Comparison of ENCODE assay signal across 11 mouse cellular contexts in the genomic region with DNA sequence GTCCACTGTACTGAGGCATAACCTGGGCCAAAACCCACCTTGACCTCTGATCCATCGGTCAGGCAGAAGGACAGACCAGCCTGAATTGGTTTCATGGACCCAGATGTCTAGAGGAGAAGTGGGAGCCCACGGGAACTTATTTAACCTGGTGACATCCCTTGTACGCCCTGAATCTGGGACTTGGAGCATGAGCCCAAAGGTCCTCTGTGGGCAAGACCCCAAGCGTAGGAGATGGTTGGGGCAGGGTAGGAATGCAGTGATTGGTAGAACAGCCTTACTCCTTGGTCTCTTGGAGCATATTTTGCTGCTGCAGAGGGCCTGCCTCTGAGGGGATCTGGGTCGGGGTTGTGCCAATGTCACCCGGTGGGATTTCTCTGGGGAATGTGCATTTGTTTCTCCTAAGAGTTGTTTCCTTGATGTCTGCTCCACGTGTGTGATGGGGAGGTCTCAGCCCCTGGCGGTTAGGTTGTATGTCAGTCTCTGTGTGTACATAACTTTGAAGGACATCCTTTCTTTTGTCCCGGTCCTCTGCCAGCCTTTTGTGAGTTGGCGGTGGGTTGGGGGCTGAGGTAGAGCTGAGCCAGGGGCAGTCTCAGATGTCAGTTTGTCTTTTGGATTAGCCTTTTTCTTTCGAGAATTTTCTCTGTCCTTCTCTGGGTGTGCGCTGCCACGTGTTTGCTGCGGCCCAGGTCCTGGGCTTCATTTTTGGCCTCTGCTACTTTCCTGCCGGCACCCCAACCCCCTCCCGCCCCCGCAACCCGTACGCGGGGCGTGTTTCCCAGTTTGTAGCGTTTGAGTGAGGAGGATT. TPM values are rescaled to one million over a fixed set of nuclear protein-coding genes. Genes with fewer than 3 reads are reported as not detected.
DNase-seq lines count a peak whose midpoint lies in the region; ATAC-seq lines count a peak whose summit lies in the region.
"Had no signal": no experiment of that assay in that cellular context is flagged by ENCODE, and none has a peak within 500 bp of the region (broad histone marks: within the 10 kb centered on the region; RNA-seq: fewer than 3 reads in every experiment).

No protein-coding gene starts in this region.

- 1% methylated on average over 22 of the region's 22 CpGs for WGBS in forebrain, embryonic 10.5 days
- WGBS in forebrain, embryonic 16.5 days = 1% methylated on average over 22 of the region's 22 CpGs
- 2% methylated on average over 22 of the region's 22 CpGs for WGBS in lung, embryonic 15.5 days
- 5% methylated on average over 22 of the region's 22 CpGs for WGBS in limb, embryonic 13.5 days
- WGBS in stomach, embryonic 15.5 days = 3% methylated on average over 22 of the region's 22 CpGs

- peaks cover 42% of the 10 kb centered on the region for H3K4me1 ChIP-seq in forebrain, embryonic 10.5 days
- peaks cover 24% of the 10 kb centered on the region for H3K4me1 ChIP-seq in forebrain, embryonic 16.5 days (replicated peaks; ENCODE audit: control insufficient read depth, insufficient read depth, low read length)
- H3K4me1 ChIP-seq in lung, embryonic 15.5 days = peaks cover 27% of the 10 kb centered on the region
- peaks cover 28% of the 10 kb centered on the region for H3K4me1 ChIP-seq in limb, embryonic 13.5 days
- H3K4me1 ChIP-seq in stomach, embryonic 15.5 days = peaks cover 23% of the 10 kb centered on the region

- H3K27me3 ChIP-seq in forebrain, embryonic 10.5 days (ENCODE audit: poor library complexity, severe bottlenecking) = peaks cover 100% of the 10 kb centered on the region
- peaks cover 98% of the 10 kb centered on the region for H3K27me3 ChIP-seq in forebrain, embryonic 16.5 days (replicated peaks; ENCODE audit: control insufficient read depth, insufficient read depth, low read length)
- H3K27me3 ChIP-seq in lung, embryonic 15.5 days = peaks cover 100% of the 10 kb centered on the region
- H3K27me3 ChIP-seq in limb, embryonic 13.5 days = peaks cover 100% of the 10 kb centered on the region
- peaks cover 100% of the 10 kb centered on the region for H3K27me3 ChIP-seq in stomach, embryonic 15.5 days (replicated peaks)

- H3K4me2 ChIP-seq in forebrain, embryonic 16.5 days (ENCODE audit: low read length) = no peak overlapping the region
- H3K4me2 ChIP-seq in lung, embryonic 15.5 days = peak overlapping the region; percentile 62; the same call in 1 of the 2 replicates
- H3K4me2 ChIP-seq in limb, embryonic 13.5 days (replicated peaks) = peak overlapping the region; percentile 66
- H3K4me2 ChIP-seq in stomach, embryonic 15.5 days = peak overlapping the region; percentile 62

- H3K4me3 ChIP-seq in forebrain, embryonic 10.5 days = peak overlapping the region; percentile 42
- no peak overlapping the region for H3K4me3 ChIP-seq in forebrain, embryonic 16.5 days (replicated peaks; ENCODE audit: low read length)
- peak overlapping the region; percentile 37 for H3K4me3 ChIP-seq in lung, embryonic 15.5 days
- peak overlapping the region; percentile 42 for H3K4me3 ChIP-seq in limb, embryonic 13.5 days
- peak overlapping the region; percentile 32 for H3K4me3 ChIP-seq in stomach, embryonic 15.5 days (replicated peaks)

- no peaks in the 10 kb centered on the region for H3K9me3 ChIP-seq in forebrain, embryonic 10.5 days
- peaks cover 3% of the 10 kb centered on the region for H3K9me3 ChIP-seq in forebrain, embryonic 16.5 days (ENCODE audit: control insufficient read depth, low read length)
- no peaks in the 10 kb centered on the region for H3K9me3 ChIP-seq in lung, embryonic 15.5 days
- H3K9me3 ChIP-seq in limb, embryonic 13.5 days = no peaks in the 10 kb centered on the region
- no peaks in the 10 kb centered on the region for H3K9me3 ChIP-seq in stomach, embryonic 15.5 days

- H3K27ac ChIP-seq in forebrain, embryonic 10.5 days = no peak overlapping the region
- no peak overlapping the region for H3K27ac ChIP-seq in forebrain, embryonic 16.5 days (ENCODE audit: low read length)
- H3K27ac ChIP-seq in lung, embryonic 15.5 days = no peak overlapping the region
- H3K27ac ChIP-seq in limb, embryonic 13.5 days = no peak overlapping the region
- no peak overlapping the region for H3K27ac ChIP-seq in stomach, embryonic 15.5 days

- no peak for DNase-seq in forebrain, embryonic 10.5 days (ENCODE audit: extremely low spot score, low spot score)
- DNase-seq in lung, postnatal 25 days (ENCODE audit: low spot score) = no peak
- no peak for DNase-seq in spleen, postnatal 36 days (ENCODE audit: low spot score in 2 of 2)
- DNase-seq in spleen, postnatal 14 days (ENCODE audit: low spot score in 2 of 2) = no peak
- DNase-seq: thymus, adult 2 months had no signal

- no peak overlapping the region for H3K9ac ChIP-seq in forebrain, embryonic 16.5 days (replicated peaks; ENCODE audit: low read depth, low read length)
- no peak overlapping the region for H3K9ac ChIP-seq in lung, embryonic 15.5 days
- no peak overlapping the region for H3K9ac ChIP-seq in limb, embryonic 13.5 days
- no peak overlapping the region for H3K9ac ChIP-seq in stomach, embryonic 15.5 days

- no peak for ATAC-seq in forebrain, embryonic 16.5 days
- ATAC-seq in lung, embryonic 15.5 days (ENCODE audit: borderline replicate concordance, extremely low read depth, low FRiP score, low TSS enrichment) = no peak
- ATAC-seq in limb, embryonic 13.5 days (ENCODE audit: low FRiP score, low read depth) = no peak
- no peak for ATAC-seq in stomach, embryonic 15.5 days (ENCODE audit: insufficient read depth, low FRiP score, low read depth)

- H3K36me3 ChIP-seq in forebrain, embryonic 10.5 days (replicated peaks) = no peaks in the 10 kb centered on the region
- no peaks in the 10 kb centered on the region for H3K36me3 ChIP-seq in forebrain, embryonic 16.5 days (ENCODE audit: control insufficient read depth, insufficient read depth)
- no peaks in the 10 kb centered on the region for H3K36me3 ChIP-seq in lung, embryonic 15.5 days
- H3K36me3 ChIP-seq in limb, embryonic 13.5 days = no peaks in the 10 kb centered on the region
- no peaks in the 10 kb centered on the region for H3K36me3 ChIP-seq in stomach, embryonic 15.5 days

RNA-seq across cellular contexts. Expression of gene Hmx1, which starts 2.1 kb away (rescaled TPM):
- polyA plus RNA-seq in forebrain, embryonic 10.5 days (2016; fragmentation: Nextera tagmentation; extraction: Ambion mirVana) = 0.38 and 0.69 TPM in 2 replicates
- not detected in 2 replicates for polyA plus RNA-seq in forebrain, embryonic 16.5 days (2015; fragmentation: Nextera tagmentation; extraction: Ambion mirVana)
- 0.10 and 0.27 TPM in 2 replicates for polyA plus RNA-seq in lung, embryonic 15.5 days (2015; fragmentation: Nextera tagmentation; extraction: Ambion mirVana)
- 0.11 TPM in 1 of 2 replicates, not detected in the other for polyA plus RNA-seq in limb, embryonic 13.5 days (2015; fragmentation: Nextera tagmentation; extraction: Ambion mirVana)
- 0.36 TPM in 1 of 2 replicates, not detected in the other for polyA plus RNA-seq in stomach, embryonic 15.5 days (2015; fragmentation: Nextera tagmentation; extraction: Ambion mirVana)
- polyA plus RNA-seq: intestine, embryonic 14.5 days; liver, adult 2 months had no signal
